Mouse (Mus musculus) embryonic facial prominence, embryonic 13.5 days (tissue): ENCODE results near the gene Mfsd6l. TPM values are rescaled to one million over a fixed set of nuclear protein-coding genes. Genes with fewer than 3 reads are reported as not detected.

Experiments used
- ATAC-seq: fragments of 200-750 bp; cut with Nextera tagmentation; 2 replicates; pipeline ENCODE4 v1.8.0; 2017; ENCODE audit warnings: low read depth; ENCODE audit not compliant: insufficient number of reproducible peaks, insufficient read depth, low FRiP score, low TSS enrichment
- H3K27ac ChIP-seq: fragments of 300-500 bp; sonication (generic); 2 replicates; pipeline ENCODE4 v1.5.1; 2015; ENCODE audit warnings: moderate library complexity, mild to moderate bottlenecking, inconsistent platforms
- H3K27me3 ChIP-seq: fragments of 300-500 bp; sonication (generic); 2 replicates; pipeline ENCODE4 v1.6.1; 2015; ENCODE audit warnings: mild to moderate bottlenecking, inconsistent platforms
- H3K36me3 ChIP-seq: fragments of 300-500 bp; sonication (generic); 2 replicates; pipeline ENCODE4 v1.6.1; 2015; ENCODE audit warnings: mild to moderate bottlenecking, inconsistent platforms
- H3K4me1 ChIP-seq: fragments of 300-500 bp; sonication (generic); 2 replicates; pipeline ENCODE4 v1.6.1; 2015; ENCODE audit warnings: inconsistent platforms
- H3K4me2 ChIP-seq: fragments of 300-500 bp; sonication (generic); 2 replicates; pipeline ENCODE4 v1.6.1; 2015; ENCODE audit warnings: moderate library complexity, mild to moderate bottlenecking, inconsistent platforms
- H3K4me3 ChIP-seq: fragments of 300-500 bp; sonication (generic); 2 replicates; pipeline ENCODE4 v1.5.1; 2015; ENCODE audit warnings: mild to moderate bottlenecking, inconsistent platforms
- H3K9ac ChIP-seq: fragments of 300-500 bp; sonication (generic); 2 replicates; pipeline ENCODE4 v1.6.1; 2015; ENCODE audit warnings: mild to moderate bottlenecking, inconsistent platforms
- H3K9me3 ChIP-seq: fragments of 300-500 bp; sonication (generic); 2 replicates; pipeline ENCODE4 v1.6.1; 2016; ENCODE audit warnings: inconsistent platforms
- WGBS: fragments of 180-500 bp; shearing (Covaris S2); methylation state at CpG from one replicate; pipeline ENCODE4 v1.1.7; 2015; ENCODE audit warnings: mixed read lengths; 5-methylcytosine and 5-hydroxymethylcytosine counted together
- polyA plus RNA-seq: library from polyadenylated mRNA; unstranded; fragments of >200 nt; fragmentation: Nextera tagmentation; extraction: Ambion mirVana; gene quantifications from 2 replicates; pipeline ENCODE4 v1.2.1, GENCODE M21; 2015

Gene Mfsd6l
- polyA plus RNA-seq, 1 experiment from 2014 or later, result 0.48 TPM

GRCm38 (mm10) chr11:68531941-68532535 lies 23.9 kb upstream of the Mfsd6l start:
- H3K4me1 ChIP-seq, result peaks cover 8% of the 10 kb centered on the region; the same call in 1 of the 2 replicates
- no peak overlapping the region for H3K4me3 ChIP-seq
- no peak overlapping the region for H3K9ac ChIP-seq
- H3K9me3 ChIP-seq, result no peaks in the 10 kb centered on the region
- no peak for ATAC-seq
- WGBS, result 76% methylated on average over 11 of the region's 11 CpGs
- H3K36me3 ChIP-seq, result no peaks in the 10 kb centered on the region
- H3K4me2 ChIP-seq, result no peak overlapping the region
- no peak overlapping the region for H3K27ac ChIP-seq
- peaks cover 19% of the 10 kb centered on the region for H3K27me3 ChIP-seq

DNA sequence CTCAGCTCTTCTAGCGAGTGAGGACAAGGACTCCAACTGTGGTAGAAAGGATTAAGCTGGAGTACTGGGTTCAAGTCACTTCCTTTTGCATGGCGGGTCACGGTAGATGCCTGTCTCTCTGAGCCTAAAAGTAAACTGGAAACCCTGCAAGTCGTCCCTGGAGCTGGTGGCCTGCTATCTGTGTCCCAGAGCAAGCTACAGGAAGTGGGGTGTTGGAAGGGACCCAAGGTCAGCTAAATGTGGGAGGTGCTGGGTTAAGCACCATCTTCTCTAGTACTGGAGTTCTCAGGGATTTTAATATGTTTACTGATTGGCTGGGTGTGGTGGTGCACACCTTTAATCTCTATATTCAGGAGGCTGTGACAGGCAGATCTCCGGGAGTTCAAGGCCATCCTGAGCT lies 23.2 kb upstream of the Mfsd6l start:
- Histone ChIP-seq H3K4me2 (no peak overlapping the region), H3K4me3 (no peak overlapping the region), H3K9me3 (no peaks in the 10 kb centered on the region), H3K36me3 (no peaks in the 10 kb centered on the region), H3K27ac (no peak overlapping the region), H3K9ac (no peak overlapping the region), H3K27me3 (peaks cover 19% of the 10 kb centered on the region), H3K4me1 (peaks cover 8% of the 10 kb centered on the region; the same call in 1 of the 2 replicates)
- WGBS, result 78% methylated on average over 5 of the region's 5 CpGs
- no peak for ATAC-seq

DNA sequence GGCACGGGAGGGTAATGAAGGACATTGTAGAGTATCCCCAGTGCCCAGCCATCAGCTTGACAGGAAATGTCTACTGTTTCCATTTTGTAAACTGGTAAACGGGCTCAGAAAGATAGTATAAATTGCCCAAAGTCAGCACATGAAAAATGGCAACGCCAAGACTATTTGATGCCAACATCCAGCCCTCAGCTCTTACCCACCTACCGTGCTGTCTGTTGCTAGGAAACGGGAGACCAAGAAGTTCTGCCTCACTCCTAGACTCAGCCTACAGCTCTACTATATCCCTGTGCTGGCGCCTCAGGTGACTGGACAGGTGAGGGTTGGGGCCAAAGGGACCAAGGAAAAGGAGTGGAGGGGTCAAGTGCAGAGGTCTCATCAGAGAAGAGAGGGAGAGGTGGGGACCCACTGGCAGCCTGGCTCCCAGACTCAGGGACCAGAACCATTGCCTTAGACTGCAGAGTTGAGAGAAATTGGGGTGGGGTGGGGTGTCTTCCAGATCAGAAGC lies 22.0 kb upstream of the Mfsd6l start:
- Histone ChIP-seq H3K4me2 (no peak overlapping the region), H3K36me3 (no peaks in the 10 kb centered on the region), H3K4me1 (peaks cover 8% of the 10 kb centered on the region; the same call in 1 of the 2 replicates), H3K27ac (no peak overlapping the region), H3K4me3 (no peak overlapping the region), H3K27me3 (peaks cover 18% of the 10 kb centered on the region), H3K9me3 (no peaks in the 10 kb centered on the region), H3K9ac (no peak overlapping the region)
- WGBS, result 85% methylated on average over 6 of the region's 6 CpGs
- ATAC-seq, result no peak

- no peaks in the 10 kb centered on the region for H3K9me3 ChIP-seq
- H3K27me3 ChIP-seq, result peaks cover 7% of the 10 kb centered on the region
- 76% methylated on average over 4 of the region's 4 CpGs for WGBS
- no peak overlapping the region for H3K9ac ChIP-seq
- no peak overlapping the region for H3K27ac ChIP-seq
- H3K4me1 ChIP-seq, result peaks cover 8% of the 10 kb centered on the region; the same call in 1 of the 2 replicates
- peak overlapping the region; percentile 34 for H3K4me2 ChIP-seq
- no peak overlapping the region for H3K4me3 ChIP-seq
- H3K36me3 ChIP-seq, result no peaks in the 10 kb centered on the region
- no peak for ATAC-seq
Measured at GRCm38 (mm10) chr11:68536026-68536425, 20.0 kb upstream of the Mfsd6l start.

GRCm38 (mm10) chr11:68536465-68536864 lies 19.5 kb upstream of the Mfsd6l start:
- no peak for ATAC-seq
- Histone ChIP-seq H3K36me3 (no peaks in the 10 kb centered on the region), H3K27me3 (0 out of 2 replicates have a peak, but pooled peaks cover 3% of the 10 kb centered on the region), H3K27ac (no peak overlapping the region), H3K4me1 (peaks cover 6% of the 10 kb centered on the region; the same call in 1 of the 2 replicates), H3K4me3 (no peak overlapping the region; the same call in 1 of the 2 replicates), H3K4me2 (peak overlapping the region; percentile 34), H3K9me3 (no peaks in the 10 kb centered on the region), H3K9ac (no peak overlapping the region)
- 29% methylated on average over 4 of the region's 4 CpGs for WGBS

DNA sequence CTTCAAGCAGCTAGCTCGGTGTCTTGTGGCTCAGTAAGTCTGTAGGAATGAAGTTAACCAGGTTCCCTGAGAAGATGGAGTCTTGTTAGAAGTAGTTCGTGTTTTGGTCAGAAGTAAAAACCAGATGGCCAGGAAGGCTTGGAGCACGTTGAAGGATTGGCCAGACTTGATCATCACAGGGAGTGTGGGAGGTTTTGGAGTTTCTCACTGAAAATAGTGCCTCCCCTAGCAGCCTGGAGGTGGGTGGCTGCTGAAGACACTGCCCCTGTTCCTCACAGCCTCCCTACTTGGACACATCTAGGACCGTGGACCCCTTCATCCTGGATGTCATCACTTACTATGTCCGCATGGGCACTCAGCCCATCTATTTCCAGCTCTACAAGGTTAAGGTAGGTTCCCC lies 16.4 kb upstream of the Mfsd6l start:
- ATAC-seq, result no peak
- H3K9me3 ChIP-seq, result no peaks in the 10 kb centered on the region
- H3K4me3 ChIP-seq, result no peak overlapping the region
- H3K4me2 ChIP-seq, result no peak overlapping the region
- 59% methylated on average over 5 of the region's 5 CpGs for WGBS
- no peak overlapping the region for H3K27ac ChIP-seq
- H3K9ac ChIP-seq, result no peak overlapping the region
- H3K4me1 ChIP-seq, result 0 out of 2 replicates have a peak, but pooled peaks cover 5% of the 10 kb centered on the region
- H3K36me3 ChIP-seq, result no peaks in the 10 kb centered on the region
- no peaks in the 10 kb centered on the region for H3K27me3 ChIP-seq

- WGBS, result 9% methylated on average over 8 of the region's 8 CpGs
- H3K27ac ChIP-seq, result no peak overlapping the region
- H3K4me2 ChIP-seq, result no peak overlapping the region; the same call in 1 of the 2 replicates
Measured at GRCm38 (mm10) chr11:68544554-68544953, 11.4 kb upstream of the Mfsd6l start.

DNA sequence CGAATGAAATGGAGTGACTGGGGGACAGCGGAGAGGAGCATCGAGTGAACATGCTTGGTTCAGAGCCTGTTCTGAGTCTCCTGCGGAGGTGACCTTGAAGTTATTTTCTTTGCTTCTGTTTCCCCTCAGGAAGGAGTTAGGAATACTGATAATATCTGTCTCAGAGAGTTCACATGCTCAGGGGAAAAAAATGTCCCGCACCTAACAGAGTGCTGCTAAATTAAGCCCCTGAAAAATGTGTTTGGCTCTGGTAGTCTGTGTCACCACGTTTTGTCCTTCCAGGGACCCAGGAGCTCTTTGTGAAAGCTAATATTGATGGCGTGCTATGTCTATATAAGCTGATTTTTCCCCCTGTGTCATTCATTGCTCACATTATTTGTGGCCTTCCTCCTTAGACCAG lies 10.8 kb upstream of the Mfsd6l start:
- no peaks in the 10 kb centered on the region for H3K27me3 ChIP-seq
- H3K9ac ChIP-seq, result no peak overlapping the region
- H3K36me3 ChIP-seq, result no peaks in the 10 kb centered on the region
- no peak overlapping the region for H3K4me2 ChIP-seq
- peaks cover 7% of the 10 kb centered on the region; the same call in 1 of the 2 replicates for H3K4me1 ChIP-seq
- H3K9me3 ChIP-seq, result no peaks in the 10 kb centered on the region
- ATAC-seq, result no peak
- H3K4me3 ChIP-seq, result no peak overlapping the region
- 45% methylated on average over 7 of the region's 7 CpGs for WGBS
- H3K27ac ChIP-seq, result no peak overlapping the region

More at GRCm38 (mm10) chr11:68544554-68544953, 11.4 kb upstream of the Mfsd6l start:
- Histone ChIP-seq H3K9me3 (no peaks in the 10 kb centered on the region), H3K36me3 (no peaks in the 10 kb centered on the region), H3K4me1 (peaks cover 7% of the 10 kb centered on the region; the same call in 1 of the 2 replicates), H3K9ac (no peak overlapping the region), H3K4me3 (no peak overlapping the region), H3K27me3 (no peaks in the 10 kb centered on the region)
- no peak for ATAC-seq

DNA sequence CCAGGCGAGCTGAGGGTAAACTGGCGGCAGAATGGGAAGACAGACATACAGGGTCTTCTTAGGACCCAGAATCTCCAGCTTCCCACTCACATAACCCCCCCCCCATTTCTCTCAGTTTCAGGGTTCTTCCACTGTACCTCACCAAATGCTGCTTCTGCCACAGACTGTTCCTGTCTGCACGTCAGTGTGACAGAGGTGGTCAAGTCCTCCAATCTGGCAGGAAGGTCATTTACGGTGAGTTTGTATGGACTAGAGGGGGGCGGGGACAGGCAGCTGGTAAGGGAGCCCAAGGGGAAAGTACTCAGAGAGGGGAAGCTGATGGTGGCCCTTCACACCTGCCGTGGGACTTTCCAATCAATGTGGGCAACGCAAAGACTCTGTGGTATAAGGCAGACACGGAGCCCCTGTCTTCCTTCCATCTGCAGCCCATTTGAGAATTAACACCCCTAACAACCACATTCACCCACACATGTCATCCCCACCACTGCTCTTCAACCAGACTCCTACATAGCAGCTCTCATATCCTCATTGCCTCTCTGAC lies 10.2 kb upstream of the Mfsd6l start:
- peaks cover 7% of the 10 kb centered on the region; the same call in 1 of the 2 replicates for H3K4me1 ChIP-seq
- no peak overlapping the region for H3K27ac ChIP-seq
- no peaks in the 10 kb centered on the region for H3K36me3 ChIP-seq
- WGBS, result 74% methylated on average over 8 of the region's 8 CpGs
- H3K9ac ChIP-seq, result no peak overlapping the region
- no peak for ATAC-seq
- no peaks in the 10 kb centered on the region for H3K9me3 ChIP-seq
- H3K27me3 ChIP-seq, result no peaks in the 10 kb centered on the region
- H3K4me2 ChIP-seq, result no peak overlapping the region
- no peak overlapping the region for H3K4me3 ChIP-seq

GRCm38 (mm10) chr11:68547484-68547883 lies 8.5 kb upstream of the Mfsd6l start:
- H3K36me3 ChIP-seq, result no peaks in the 10 kb centered on the region
- H3K4me1 ChIP-seq, result peaks cover 7% of the 10 kb centered on the region; the same call in 1 of the 2 replicates
- H3K27ac ChIP-seq, result no peak overlapping the region
- WGBS, result 58% methylated on average over 2 of the region's 2 CpGs
- no peak overlapping the region for H3K4me3 ChIP-seq
- no peaks in the 10 kb centered on the region for H3K9me3 ChIP-seq
- ATAC-seq, result no peak
- no peak overlapping the region for H3K9ac ChIP-seq
- H3K4me2 ChIP-seq, result no peak overlapping the region
- no peaks in the 10 kb centered on the region for H3K27me3 ChIP-seq

DNA sequence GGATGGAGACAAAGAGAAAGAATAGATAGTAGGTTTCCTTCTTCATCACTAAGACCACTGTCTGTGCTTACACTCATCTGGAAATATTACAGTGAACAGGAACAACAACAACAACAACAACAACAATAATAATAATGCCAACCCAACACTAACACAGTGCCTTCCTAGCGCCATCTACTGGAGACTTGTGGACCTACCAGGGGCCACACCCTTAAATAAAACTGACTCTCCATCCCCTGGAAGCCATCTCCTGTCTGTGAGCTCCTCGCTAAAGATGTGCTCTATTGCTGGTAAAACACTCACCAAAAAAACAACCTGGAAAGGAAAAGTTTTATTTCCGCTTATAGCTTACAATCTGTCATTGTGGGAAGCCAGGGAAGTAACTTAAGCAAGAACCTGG lies 6.4 kb upstream of the Mfsd6l start:
- Histone ChIP-seq H3K4me2 (no peak overlapping the region), H3K9me3 (no peaks in the 10 kb centered on the region), H3K27me3 (no peaks in the 10 kb centered on the region), H3K4me3 (no peak overlapping the region), H3K36me3 (no peaks in the 10 kb centered on the region), H3K27ac (no peak overlapping the region), H3K4me1 (peaks cover 6% of the 10 kb centered on the region; the same call in 1 of the 2 replicates), H3K9ac (no peak overlapping the region)
- ATAC-seq, result no peak
- 53% methylated on average over 3 of the region's 3 CpGs for WGBS

GRCm38 (mm10) chr11:68550358-68550757 lies 5.6 kb upstream of the Mfsd6l start:
- Histone ChIP-seq H3K9ac (no peak overlapping the region), H3K27me3 (peaks cover under 1% of the 10 kb centered on the region; the same call in 1 of the 2 replicates)
- 50% methylated on average over 4 of the region's 4 CpGs for WGBS

More at GRCm38 (mm10) chr11:68550358-68550757, 5.6 kb upstream of the Mfsd6l start:
- Histone ChIP-seq H3K4me3 (no peak overlapping the region), H3K36me3 (no peaks in the 10 kb centered on the region), H3K4me1 (no peaks in the 10 kb centered on the region), H3K4me2 (no peak overlapping the region), H3K9me3 (no peaks in the 10 kb centered on the region), H3K27ac (no peak overlapping the region)
- no peak for ATAC-seq
